Mouse (Mus musculus) gastrocnemius, adult 8-10 months (tissue): ENCODE results near the gene Zscan4f. TPM values are rescaled to one million over a fixed set of nuclear protein-coding genes. Genes with fewer than 3 reads are reported as not detected.
"Not testable (repeated sequence)": the region's sequence is repeated elsewhere in the genome, so short reads cannot be mapped to it uniquely, and the experiment has no call there.

Experiments
- DNase-seq, 2 experiments: peaks; one replicate each; pipeline ENCODE4 v3.0.0; 2022; ENCODE audit warnings: low spot score in 2 of 2
- microRNA-seq: library from miRNA; unstranded; fragments of <30 nt; microRNA quantifications from one replicate; pipeline ENCODE4 v1.2.0, GENCODE M21; 2022
- total RNA-seq, 4 experiments: library from RNA; stranded (reverse); gene quantifications; 2 replicates each; pipeline ENCODE4 v1.2.4; 2022

Zscan4f gene
- not detected for total RNA-seq

GRCm38 (mm10) chr7:11397615-11398014, at the start of gene Zscan4f:
Zscan4f (plus strand) TSS chr7:11397915.
- DNase-seq, result not testable (repeated sequence)

GRCm38 (mm10) chr7:11384641-11385040, 13.1 kb upstream of the Zscan4f start:
- DNase-seq, result not testable (repeated sequence)

Small RNA genes lying within 50 kb of the gene (microRNA-seq; reads per million reads assigned to microRNA genes)
- not detected for gene Gm23087

Other genes starting within 250 kb of the Zscan4f start
- gene Zscan4d, start 231.8 kb upstream of the Zscan4f start, total RNA-seq, result not detected
- gene Zscan4e, start 87.2 kb upstream of the Zscan4f start, total RNA-seq, result not detected
- gene Zscan4-ps2, start 116.4 kb downstream of the Zscan4f start, total RNA-seq, result not detected
- not detected for gene Zscan4-ps3, start 211.4 kb downstream of the Zscan4f start, total RNA-seq